Mouse (Mus musculus): ENCODE data around the gene Plod3. TPM values are rescaled to one million over a fixed set of nuclear protein-coding genes. Genes with fewer than 3 reads are reported as not detected.
"Not testable (repeated sequence)": the region's sequence is repeated elsewhere in the genome, so short reads cannot be mapped to it uniquely, and the experiment has no call there.

The Plod3 gene
- total RNA-seq (2021), result 10 to 100 TPM; 32.5 to 39.6 TPM

DNA sequence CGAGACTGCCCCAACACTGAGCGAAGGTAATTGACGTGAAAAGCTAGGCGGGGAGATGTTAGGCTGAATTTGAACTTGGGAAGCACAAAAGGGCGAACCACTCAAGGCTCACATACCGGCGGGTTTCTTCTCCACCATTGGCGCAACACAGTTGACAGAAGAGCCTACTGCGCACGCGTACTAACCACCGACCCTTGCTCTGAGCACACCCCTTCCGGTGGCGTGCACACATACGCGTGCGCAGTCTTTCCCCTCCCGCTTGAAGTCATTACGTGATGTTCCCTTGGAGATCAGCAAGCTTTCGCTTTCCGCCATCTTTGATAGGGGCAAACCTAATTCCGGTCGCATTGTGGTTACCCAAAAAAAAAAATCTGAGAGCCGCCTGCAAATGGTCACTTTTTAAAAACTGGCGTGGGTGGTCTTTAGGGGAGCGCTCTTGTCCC is at the start of gene Plod3:
Gene Plod3, plus strand, starts transcription at position 325 of the 443 bp plus-strand sequence.
- DNase-seq (ENCODE audit: extremely low spot score in 1 of 2, low spot score in 2 of 2), result peak; percentile 96 to 98
- intact Hi-C loops (cut with DNase I), result no loop called here

DNA sequence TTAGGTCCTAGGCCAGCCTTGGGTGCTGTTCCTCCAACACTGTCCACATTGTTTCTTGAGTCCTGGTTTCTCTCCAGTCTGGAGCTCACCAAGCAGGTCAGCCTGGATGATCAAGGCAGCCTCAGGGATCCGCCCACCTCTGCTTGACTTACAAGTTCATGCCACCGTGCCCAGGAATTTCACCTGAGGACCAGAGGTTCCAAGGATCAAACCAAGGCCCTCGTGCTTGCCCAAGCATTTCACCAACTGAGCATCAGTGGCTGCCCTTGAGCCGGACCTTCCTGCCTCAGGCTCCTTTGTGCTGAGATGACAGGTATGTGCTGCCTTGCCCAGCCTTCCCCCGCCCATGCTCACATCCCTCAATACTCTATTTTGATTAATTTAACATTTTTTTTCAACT is 49.2 kb upstream of the Plod3 start:
- intact Hi-C loops (cut with DNase I), result no loop called here
- no peak for DNase-seq (ENCODE audit: extremely low spot score in 1 of 2, low spot score in 2 of 2)

DNA sequence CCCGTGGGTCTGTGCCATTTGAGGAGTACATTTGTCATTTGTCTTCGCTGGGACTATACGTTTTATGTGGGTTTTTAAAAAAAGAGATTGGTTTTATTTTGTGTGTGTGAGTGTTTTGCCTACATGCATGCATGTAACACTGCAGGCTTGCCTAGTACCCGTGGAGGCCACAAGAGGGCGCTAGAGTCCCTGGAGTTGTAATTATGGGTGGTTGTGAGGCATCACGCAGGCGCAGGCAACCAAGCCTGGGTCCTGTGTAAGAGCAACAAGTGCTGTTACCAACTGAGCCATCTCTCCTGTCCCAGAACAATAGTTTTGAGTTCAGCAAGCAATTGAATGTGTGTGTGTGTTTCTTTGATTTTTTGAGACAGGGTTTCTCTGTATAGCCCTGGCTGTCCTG is 47.5 kb upstream of the Plod3 start:
- DNase-seq (ENCODE audit: extremely low spot score in 1 of 2, low spot score in 2 of 2), result no peak
- intact Hi-C loops (cut with DNase I), result no loop called here

GRCm38 (mm10) chr5:136940029-136940428 is 46.8 kb upstream of the Plod3 start:
- DNase-seq (ENCODE audit: extremely low spot score in 1 of 2, low spot score in 2 of 2); intact Hi-C loops (cut with DNase I): not testable (repeated sequence)

- intact Hi-C loops (cut with DNase I), result no loop called here
- no peak for DNase-seq (ENCODE audit: extremely low spot score in 1 of 2, low spot score in 2 of 2)
These were observed 45.8 kb upstream of the Plod3 start for GRCm38 (mm10) chr5:136940845-136941560.

DNA sequence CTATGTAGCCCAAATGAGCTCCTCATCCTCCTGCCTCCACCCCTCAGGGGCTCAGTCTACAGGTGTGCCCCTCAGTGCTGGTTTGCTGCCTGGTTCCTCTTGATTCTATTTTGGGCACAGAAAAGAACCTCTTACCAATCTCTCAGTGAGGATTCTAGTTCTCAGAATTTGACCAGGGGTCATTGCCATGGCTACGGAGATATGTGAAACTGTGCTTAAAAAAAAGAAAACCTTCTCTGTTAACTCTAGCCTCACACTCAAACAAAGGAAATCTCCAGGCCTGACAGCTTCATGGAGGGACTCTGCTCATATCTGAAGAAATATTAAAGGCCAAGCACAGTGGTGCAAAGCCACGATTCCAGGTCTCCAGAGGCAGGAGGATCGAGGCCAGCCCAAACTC is 44.0 kb upstream of the Plod3 start:
- intact Hi-C loops (cut with DNase I), result no loop called here
- DNase-seq (ENCODE audit: extremely low spot score in 1 of 2, low spot score in 2 of 2), result no peak

DNA sequence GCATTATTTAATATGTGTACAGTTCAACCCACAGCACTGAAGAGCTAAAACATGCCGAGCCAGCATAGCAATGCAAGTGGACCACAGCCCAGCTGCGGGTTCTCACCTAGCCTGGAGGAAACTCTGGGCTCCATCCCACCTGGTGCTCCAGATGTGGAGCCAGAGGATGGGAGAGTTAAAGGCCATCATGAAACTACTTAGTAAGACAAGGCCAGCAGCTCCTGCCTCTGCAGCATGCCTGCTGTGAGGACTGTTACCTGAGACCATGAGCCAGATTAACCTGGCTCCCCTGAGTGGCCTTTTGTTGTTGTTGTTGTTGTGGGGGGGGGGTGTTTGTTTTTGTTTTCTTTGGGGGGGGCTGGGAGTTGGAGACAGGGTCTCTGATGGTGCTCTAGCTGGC is 43.4 kb upstream of the Plod3 start:
- no peak for DNase-seq (ENCODE audit: extremely low spot score in 1 of 2, low spot score in 2 of 2)
- intact Hi-C loops (cut with DNase I), result no loop called here

- intact Hi-C loops (cut with DNase I), result no loop called here
- DNase-seq (ENCODE audit: extremely low spot score in 1 of 2, low spot score in 2 of 2), result no peak
These were observed 41.7 kb upstream of the Plod3 start for GRCm38 (mm10) chr5:136945084-136945483.

- DNase-seq (ENCODE audit: extremely low spot score in 1 of 2, low spot score in 2 of 2), result no peak
- intact Hi-C loops (cut with DNase I), result no loop called here
These were observed 38.9 kb upstream of the Plod3 start for GRCm38 (mm10) chr5:136947874-136948273.

- DNase-seq (ENCODE audit: extremely low spot score in 1 of 2, low spot score in 2 of 2); intact Hi-C loops (cut with DNase I): not testable (repeated sequence)
These were observed 37.1 kb upstream of the Plod3 start for GRCm38 (mm10) chr5:136949551-136950336.

GRCm38 (mm10) chr5:136950521-136950920 is 36.3 kb upstream of the Plod3 start:
- intact Hi-C loops (cut with DNase I), result no loop called here
- DNase-seq (ENCODE audit: extremely low spot score in 1 of 2, low spot score in 2 of 2), result no peak

DNA sequence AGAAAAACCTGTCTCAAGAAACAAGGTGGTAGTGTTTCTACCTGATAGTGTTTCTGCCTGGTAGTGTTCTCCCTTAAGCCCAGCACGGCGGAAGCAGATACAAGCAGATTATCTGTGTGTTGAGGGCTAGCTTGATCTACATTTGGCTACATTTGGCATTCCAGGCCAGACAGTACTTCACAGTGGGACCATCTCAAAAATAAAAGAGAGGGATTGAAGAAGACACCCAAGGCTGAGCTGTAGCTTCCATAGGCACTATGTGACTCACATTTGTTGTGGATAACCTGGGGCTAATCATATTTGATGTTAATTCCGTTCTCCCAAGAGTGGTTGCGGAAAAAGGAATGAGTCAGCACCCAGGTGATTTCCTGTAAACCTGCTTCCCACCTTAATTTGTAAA is 34.7 kb upstream of the Plod3 start:
- intact Hi-C loops (cut with DNase I), result no loop called here
- DNase-seq (ENCODE audit: extremely low spot score in 1 of 2, low spot score in 2 of 2), result no peak

DNA sequence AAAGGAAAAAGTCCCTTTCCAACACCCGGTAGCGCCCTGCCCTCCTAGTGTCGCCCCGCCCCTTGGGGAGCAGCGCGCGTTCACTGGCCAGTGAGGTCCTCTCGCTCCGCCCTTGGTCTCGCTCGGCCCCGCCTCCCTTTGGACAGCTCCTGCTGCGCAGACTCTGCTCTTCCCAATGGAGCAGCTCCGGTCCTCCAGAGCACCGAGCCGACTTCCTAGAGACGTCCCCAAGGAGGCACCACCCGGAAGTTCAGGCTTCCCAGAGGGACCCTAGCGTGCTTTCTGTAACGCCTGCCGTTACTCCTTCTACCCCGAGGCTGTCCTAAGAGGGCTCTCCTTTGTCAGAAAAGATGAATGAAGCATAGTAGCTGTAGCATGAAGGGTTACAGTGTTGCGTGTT is 33.8 kb upstream of the Plod3 start, which contains the start of gene Fis1:
Gene Fis1, plus strand, starts transcription at position 261 of the 400 bp plus-strand sequence.
- intact Hi-C loops (cut with DNase I), result no loop called here
- DNase-seq (ENCODE audit: extremely low spot score in 1 of 2, low spot score in 2 of 2), result peak; percentile 93 to 98

DNA sequence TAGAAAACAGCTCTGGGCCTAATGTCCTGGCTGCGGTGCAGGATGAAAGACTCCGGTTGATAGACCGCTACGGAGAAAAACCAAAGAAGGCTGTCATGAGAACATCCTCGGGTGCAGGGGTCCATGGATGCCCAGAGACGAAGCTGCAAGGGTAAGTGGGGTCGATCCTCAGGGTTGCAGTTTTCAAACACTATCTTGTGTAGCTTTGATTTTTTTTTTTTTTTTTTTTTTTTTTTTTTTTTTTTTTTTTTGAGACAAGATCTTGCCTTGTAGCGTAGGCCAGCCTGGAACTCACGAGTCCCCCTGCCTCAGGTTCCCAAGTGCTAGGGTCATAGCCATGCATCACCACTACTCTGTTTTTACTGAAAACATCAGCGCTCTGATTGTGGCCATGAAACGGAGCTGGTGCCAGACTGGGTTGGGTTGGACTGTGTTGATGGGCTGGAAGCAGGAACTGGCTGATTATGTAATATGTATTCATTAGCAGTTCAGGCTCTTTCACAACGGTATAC is 33.3 kb upstream of the Plod3 start:
- DNase-seq (ENCODE audit: extremely low spot score in 1 of 2, low spot score in 2 of 2), result no peak
- intact Hi-C loops (cut with DNase I), result no loop called here

DNA sequence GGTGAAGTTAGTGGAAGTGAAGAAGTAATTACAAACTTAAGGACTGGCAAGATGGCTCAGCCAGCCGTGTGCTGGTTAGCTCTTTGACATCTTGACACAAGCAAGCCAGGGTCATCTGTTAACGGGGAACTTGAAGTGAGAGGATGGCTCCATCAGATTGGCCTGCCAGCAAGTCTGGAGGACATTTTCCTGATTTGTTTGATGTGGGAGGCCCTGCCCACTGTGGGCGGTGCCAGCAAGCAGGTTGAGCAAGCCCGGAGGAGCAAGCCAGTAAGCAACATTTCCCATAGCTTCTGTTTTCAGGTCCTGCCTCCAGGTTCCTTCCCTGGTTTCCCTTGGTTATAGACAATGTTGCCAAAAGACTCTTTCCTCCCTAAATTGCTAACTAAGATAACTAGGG is 31.2 kb upstream of the Plod3 start:
- intact Hi-C loops (cut with DNase I), result no loop called here
- no peak for DNase-seq (ENCODE audit: extremely low spot score in 1 of 2, low spot score in 2 of 2)

DNA sequence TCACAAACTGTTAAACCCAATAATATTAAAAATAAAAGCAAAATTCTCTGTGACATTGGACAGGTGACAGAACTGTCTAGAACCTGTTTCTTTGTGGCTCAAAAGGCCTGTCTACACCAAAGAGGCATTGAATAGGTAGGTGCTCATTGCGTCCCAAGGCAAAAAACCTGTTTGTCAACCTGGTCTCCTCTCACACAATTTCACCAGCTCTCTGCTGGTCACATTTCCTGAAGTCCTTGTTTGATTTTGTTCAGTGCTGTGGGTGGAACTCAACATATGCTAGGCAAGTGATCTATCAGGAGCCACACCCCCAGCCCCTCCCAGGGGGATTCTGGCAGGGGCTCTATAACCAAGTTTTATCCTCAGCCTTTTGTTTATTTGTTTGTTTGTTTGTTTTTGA is 29.6 kb upstream of the Plod3 start:
- intact Hi-C loops (cut with DNase I), result no loop called here

DNA sequence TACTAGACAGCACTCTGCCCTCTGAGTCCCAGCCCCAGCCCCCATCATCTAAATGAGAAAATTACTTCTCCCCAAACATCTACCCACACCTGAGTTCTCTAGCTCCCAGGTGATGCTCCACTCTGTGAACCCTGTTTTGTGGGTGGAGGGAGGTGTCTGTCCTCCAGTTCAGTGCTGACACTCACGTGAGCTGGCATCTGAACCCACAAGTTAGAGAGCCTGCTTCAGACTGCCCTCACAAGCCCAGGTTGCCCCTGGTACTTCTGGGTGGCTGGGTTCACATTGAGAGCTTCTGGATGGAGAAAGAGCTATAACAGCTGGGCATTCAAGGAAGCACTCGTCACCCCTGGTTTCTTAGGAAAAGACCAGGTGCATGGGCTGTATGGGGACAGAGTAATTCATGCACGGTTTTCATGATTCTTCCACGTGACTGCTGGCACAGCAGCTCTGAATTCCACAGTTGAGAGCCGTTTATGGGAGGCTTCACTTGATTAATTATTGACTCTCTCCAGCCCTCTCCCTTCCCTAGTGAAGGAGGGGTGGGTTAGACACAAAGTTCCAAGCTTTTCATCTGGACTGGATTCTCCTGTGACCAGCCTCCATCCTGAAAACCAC is 27.7 kb upstream of the Plod3 start:
- DNase-seq (ENCODE audit: extremely low spot score in 1 of 2, low spot score in 2 of 2), result no peak
- intact Hi-C loops (cut with DNase I), result no loop called here

More for the DNA sequence above, 29.6 kb upstream of the Plod3 start:
- DNase-seq (ENCODE audit: extremely low spot score in 1 of 2, low spot score in 2 of 2), result no peak

DNA sequence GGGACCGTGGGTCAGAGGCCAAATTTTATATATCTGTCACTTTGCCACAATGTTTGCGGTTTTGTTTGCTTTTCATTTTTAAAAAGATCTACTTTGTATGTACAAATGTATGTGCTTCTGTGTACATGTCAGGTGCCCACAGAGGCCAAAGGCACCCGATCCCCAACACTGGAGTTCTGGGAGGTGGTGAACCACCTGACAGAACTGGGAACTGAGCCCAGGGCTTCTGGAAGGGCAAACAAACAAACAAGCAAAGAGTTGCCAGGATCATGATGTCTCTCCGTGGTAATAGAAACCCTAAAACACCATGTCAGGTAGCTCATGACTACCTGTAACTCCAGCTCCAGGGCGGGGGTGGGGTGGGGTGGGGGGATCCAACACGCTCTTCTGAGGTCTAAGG is 26.8 kb upstream of the Plod3 start:
- intact Hi-C loops (cut with DNase I), result no loop called here
- DNase-seq (ENCODE audit: extremely low spot score in 1 of 2, low spot score in 2 of 2), result no peak

DNA sequence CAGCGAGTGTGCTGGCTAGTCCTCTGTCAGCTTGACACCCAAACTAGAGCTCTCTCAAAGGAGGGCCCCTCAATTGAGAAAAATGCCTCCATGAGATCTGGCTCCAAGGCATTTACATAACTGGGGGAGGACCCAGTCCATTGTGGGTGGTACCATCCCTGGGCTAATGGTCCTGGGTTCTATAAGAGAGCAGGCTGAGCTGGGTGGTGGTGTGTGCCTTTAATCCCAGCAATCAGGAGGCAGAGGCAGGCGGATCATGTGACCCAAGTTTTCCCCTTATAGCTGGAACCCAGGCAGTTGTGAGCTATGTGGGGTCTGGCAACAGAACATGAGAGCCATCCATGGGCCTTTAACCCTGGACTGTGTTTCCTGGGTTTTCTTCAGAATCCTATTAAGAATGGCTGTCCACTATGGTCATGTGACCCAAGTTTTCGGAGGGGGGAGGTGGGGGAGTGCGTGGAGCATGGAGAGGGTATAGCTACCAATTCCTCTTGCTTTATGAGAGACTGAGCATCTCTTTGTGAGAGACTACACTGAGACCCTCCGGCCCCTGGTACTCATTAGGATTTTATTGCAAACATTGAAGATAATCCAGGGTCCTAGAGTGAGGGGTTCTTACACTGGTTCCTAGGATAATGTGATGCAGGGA is 25.4 kb upstream of the Plod3 start:
- intact Hi-C loops (cut with DNase I), result no loop called here
- DNase-seq (ENCODE audit: extremely low spot score in 1 of 2, low spot score in 2 of 2), result no peak

All from left cerebral cortex, postnatal 10 days (tissue).